Mouse (Mus musculus): ENCODE results near the gene Olfr23. TPM values are rescaled to one million over a fixed set of nuclear protein-coding genes. Genes with fewer than 3 reads are reported as not detected.

The Olfr23 gene
- not detected in 2 replicates for polyA plus RNA-seq (2012; rRNA removed; ENCODE audit: low replicate concordance)

DNA sequence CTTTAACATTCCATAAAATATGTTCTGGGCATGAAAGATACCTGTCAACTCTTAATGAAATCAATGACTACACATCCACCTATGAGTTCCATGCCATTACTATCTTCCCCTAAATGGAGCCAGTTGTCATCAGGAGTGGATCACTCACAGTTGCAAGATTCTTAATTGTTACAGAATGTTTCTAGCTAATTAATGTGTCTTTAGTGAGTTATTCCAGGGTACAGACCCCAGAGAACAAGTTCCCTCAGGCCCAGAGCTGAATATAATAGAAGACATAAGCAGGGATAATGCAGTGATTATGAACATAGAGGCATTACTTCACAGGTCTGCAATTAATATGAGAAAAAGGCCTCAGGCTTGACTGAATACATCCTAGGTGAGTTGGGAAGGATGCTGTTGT is at the start of gene Olfr23:
Gene Olfr23, plus strand, starts transcription at position 301 of the 400 bp plus-strand sequence.

DNA sequence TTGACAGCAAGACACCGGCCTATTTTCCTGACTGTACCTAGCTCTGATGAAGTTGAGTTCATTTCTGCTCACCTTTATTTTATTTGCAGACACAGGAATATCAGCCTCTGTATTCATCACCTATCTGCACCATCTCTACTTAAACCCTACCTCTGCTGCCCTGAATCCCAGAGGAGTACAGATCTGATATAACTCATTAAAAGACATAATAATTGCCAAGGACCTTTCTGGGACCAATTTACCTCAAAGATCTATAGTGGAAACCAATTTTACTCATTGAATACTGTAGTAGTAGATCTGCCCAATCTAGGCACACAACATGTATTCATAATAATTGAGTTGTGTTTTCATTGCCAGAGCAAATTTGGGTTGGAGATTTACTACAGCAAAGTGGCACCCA is 45.8 kb upstream of the Olfr23 start, which contains the start of gene Olfr394:
Gene Olfr394, minus strand, starts transcription at position 101 of the 400 bp plus-strand sequence.

DNA sequence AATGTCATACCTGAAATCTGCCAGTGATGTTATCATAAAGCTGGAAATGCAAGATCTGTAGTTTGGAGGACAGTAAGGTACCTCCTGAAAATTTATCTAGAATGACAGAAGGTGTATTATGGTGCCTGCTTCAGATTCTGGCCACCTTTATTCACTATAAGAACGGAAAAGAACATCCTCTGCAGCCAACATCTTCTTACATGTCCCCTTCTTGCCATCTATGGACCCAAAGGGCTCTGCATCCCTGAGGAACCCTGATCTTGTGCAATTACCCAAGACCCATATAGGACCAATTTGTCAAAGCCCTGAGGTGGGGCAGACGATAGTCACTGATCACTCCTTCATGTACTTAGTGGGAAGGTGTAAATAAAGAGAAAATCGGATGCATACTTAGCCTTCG is 27.3 kb upstream of the Olfr23 start, which contains the start of gene Olfr395:
Gene Olfr395, minus strand, starts transcription at position 101 of the 400 bp plus-strand sequence.

GRCm38 (mm10) chr11:73960517-73960916 is 24.0 kb downstream of the Olfr23 start, which contains the start of gene Olfr397:
TSS of gene Olfr397 (plus strand) at chr11:73960817.

GRCm38 (mm10) chr11:73990307-73990706 is 53.8 kb downstream of the Olfr23 start, which contains the start of gene Olfr398:
TSS of gene Olfr398 (minus strand) at chr11:73990407.

Other genes starting within 250 kb of the Olfr23 start
- gene Zfp735, start 247.9 kb upstream of the Olfr23 start, polyA plus RNA-seq (2012; rRNA removed; ENCODE audit: low replicate concordance): not detected in 2 replicates
- gene Olfr389, start 156.0 kb upstream of the Olfr23 start, polyA plus RNA-seq (2012; rRNA removed; ENCODE audit: low replicate concordance): not detected in 2 replicates
- gene Olfr390, start 153.7 kb upstream of the Olfr23 start, polyA plus RNA-seq (2012; rRNA removed; ENCODE audit: low replicate concordance): not detected in 2 replicates
- gene Olfr391-ps, start 133.6 kb upstream of the Olfr23 start, polyA plus RNA-seq (2012; rRNA removed; ENCODE audit: low replicate concordance): not detected in 2 replicates
- gene Olfr392, start 119.6 kb upstream of the Olfr23 start, polyA plus RNA-seq (2012; rRNA removed; ENCODE audit: low replicate concordance): not detected in 2 replicates
- not detected in 2 replicates for gene Olfr393, start 85.2 kb upstream of the Olfr23 start, polyA plus RNA-seq (2012; rRNA removed; ENCODE audit: low replicate concordance)
- not detected in 2 replicates for gene Olfr394, start 45.9 kb upstream of the Olfr23 start, polyA plus RNA-seq (2012; rRNA removed; ENCODE audit: low replicate concordance)
- gene Olfr395, start 27.4 kb upstream of the Olfr23 start, polyA plus RNA-seq (2012; rRNA removed; ENCODE audit: low replicate concordance): not detected in 2 replicates
- not detected in 2 replicates for gene Olfr397, start 24.1 kb downstream of the Olfr23 start, polyA plus RNA-seq (2012; rRNA removed; ENCODE audit: low replicate concordance)
- not detected in 2 replicates for gene Olfr398, start 53.7 kb downstream of the Olfr23 start, polyA plus RNA-seq (2012; rRNA removed; ENCODE audit: low replicate concordance)
- not detected in 2 replicates for gene Olfr139, start 119.9 kb downstream of the Olfr23 start, polyA plus RNA-seq (2012; rRNA removed; ENCODE audit: low replicate concordance)
- not detected in 2 replicates for gene Olfr399, start 119.9 kb downstream of the Olfr23 start, polyA plus RNA-seq (2012; rRNA removed; ENCODE audit: low replicate concordance)
- not detected in 2 replicates for gene Zfp616, start 133.3 kb downstream of the Olfr23 start, polyA plus RNA-seq (2012; rRNA removed; ENCODE audit: low replicate concordance)
- gene Olfr401, start 177.0 kb downstream of the Olfr23 start, polyA plus RNA-seq (2012; rRNA removed; ENCODE audit: low replicate concordance): not detected in 2 replicates
- gene Olfr402, start 216.9 kb downstream of the Olfr23 start, polyA plus RNA-seq (2012; rRNA removed; ENCODE audit: low replicate concordance): not detected in 2 replicates
- not detected in 2 replicates for gene Olfr403, start 249.6 kb downstream of the Olfr23 start, polyA plus RNA-seq (2012; rRNA removed; ENCODE audit: low replicate concordance)